Mouse (Mus musculus): ENCODE measurements at regions not wholly inside any gene's neighbourhood (a gene's known extent, or its start where the extent isn't known, plus 50 kb on each side); places are given as distances from the start of the nearest gene placed in this dataset.

GRCm38 (mm10) chr10:53165036-53165435 lies 172.4 kb upstream of the Pln start:
- Histone ChIP-seq H3K9ac (ENCODE audit: low read length) (no peak overlapping the region), H3K36me3 (ENCODE audit: control insufficient read depth, insufficient read depth, low read length) (no peaks in the 10 kb centered on the region), H3K9me3 (replicated peaks; ENCODE audit: control insufficient read depth, low read length) (no peaks in the 10 kb centered on the region), H3K4me2 (ENCODE audit: low read depth, low read length) (no peak overlapping the region), H3K4me1 (ENCODE audit: control insufficient read depth, insufficient read depth, low read length) (no peaks in the 10 kb centered on the region), H3K27me3 (ENCODE audit: control insufficient read depth, insufficient read depth, low read length) (no peaks in the 10 kb centered on the region), H3K27ac (ENCODE audit: low read length) (no peak overlapping the region), H3K4me3 (replicated peaks; ENCODE audit: low read length) (no peak overlapping the region)
- WGBS: 70% methylated on average over 4 of the region's 4 CpGs
- no peak for ATAC-seq (ENCODE audit: insufficient read depth, low FRiP score)

GRCm38 (mm10) chr10:53167767-53168166 lies 169.7 kb upstream of the Pln start:
- Histone ChIP-seq H3K36me3 (ENCODE audit: control insufficient read depth, insufficient read depth, low read length) (no peaks in the 10 kb centered on the region), H3K9me3 (replicated peaks; ENCODE audit: control insufficient read depth, low read length) (no peaks in the 10 kb centered on the region), H3K9ac (ENCODE audit: low read length) (no peak overlapping the region), H3K27me3 (ENCODE audit: control insufficient read depth, insufficient read depth, low read length) (no peaks in the 10 kb centered on the region), H3K4me1 (ENCODE audit: control insufficient read depth, insufficient read depth, low read length) (no peaks in the 10 kb centered on the region), H3K4me3 (replicated peaks; ENCODE audit: low read length) (no peak overlapping the region), H3K27ac (ENCODE audit: low read length) (no peak overlapping the region), H3K4me2 (ENCODE audit: low read depth, low read length) (no peak overlapping the region)
- WGBS: 93% methylated on average over 5 of the region's 5 CpGs
- no peak for ATAC-seq (ENCODE audit: insufficient read depth, low FRiP score)

- Histone ChIP-seq H3K4me2 (ENCODE audit: low read depth, low read length) (no peak overlapping the region), H3K4me3 (replicated peaks; ENCODE audit: low read length) (no peak overlapping the region), H3K9me3 (replicated peaks; ENCODE audit: control insufficient read depth, low read length) (no peaks in the 10 kb centered on the region), H3K27ac (ENCODE audit: low read length) (no peak overlapping the region), H3K27me3 (ENCODE audit: control insufficient read depth, insufficient read depth, low read length) (no peaks in the 10 kb centered on the region), H3K4me1 (ENCODE audit: control insufficient read depth, insufficient read depth, low read length) (no peaks in the 10 kb centered on the region), H3K36me3 (ENCODE audit: control insufficient read depth, insufficient read depth, low read length) (no peaks in the 10 kb centered on the region), H3K9ac (ENCODE audit: low read length) (no peak overlapping the region)
- ATAC-seq (ENCODE audit: insufficient read depth, low FRiP score): no peak
- WGBS: 51% methylated on average over 3 of the region's 3 CpGs
These were observed 163.4 kb upstream of the Pln start for GRCm38 (mm10) chr10:53174038-53174564.

GRCm38 (mm10) chr10:53175946-53176345 lies 161.5 kb upstream of the Pln start:
- ATAC-seq (ENCODE audit: insufficient read depth, low FRiP score): no peak
- 76% methylated on average over 2 of the region's 2 CpGs for WGBS
- no peak overlapping the region for H3K4me3 ChIP-seq (replicated peaks; ENCODE audit: low read length)
- H3K9me3 ChIP-seq (replicated peaks; ENCODE audit: control insufficient read depth, low read length): no peaks in the 10 kb centered on the region
- no peak overlapping the region for H3K27ac ChIP-seq (ENCODE audit: low read length)
- no peaks in the 10 kb centered on the region for H3K27me3 ChIP-seq (ENCODE audit: control insufficient read depth, insufficient read depth, low read length)
- no peaks in the 10 kb centered on the region for H3K36me3 ChIP-seq (ENCODE audit: control insufficient read depth, insufficient read depth, low read length)
- H3K4me1 ChIP-seq (ENCODE audit: control insufficient read depth, insufficient read depth, low read length): peaks cover 2% of the 10 kb centered on the region
- no peak overlapping the region for H3K9ac ChIP-seq (ENCODE audit: low read length)
- H3K4me2 ChIP-seq (ENCODE audit: low read depth, low read length): no peak overlapping the region

- Histone ChIP-seq H3K4me1 (ENCODE audit: control insufficient read depth, insufficient read depth, low read length) (peaks cover 6% of the 10 kb centered on the region), H3K27ac (ENCODE audit: low read length) (no peak overlapping the region), H3K27me3 (ENCODE audit: control insufficient read depth, insufficient read depth, low read length) (no peaks in the 10 kb centered on the region), H3K4me3 (replicated peaks; ENCODE audit: low read length) (no peak overlapping the region), H3K36me3 (ENCODE audit: control insufficient read depth, insufficient read depth, low read length) (no peaks in the 10 kb centered on the region), H3K4me2 (ENCODE audit: low read depth, low read length) (no peak overlapping the region), H3K9ac (ENCODE audit: low read length) (no peak overlapping the region), H3K9me3 (replicated peaks; ENCODE audit: control insufficient read depth, low read length) (no peaks in the 10 kb centered on the region)
- ATAC-seq (ENCODE audit: insufficient read depth, low FRiP score): no peak
- 49% methylated on average over 6 of the region's 6 CpGs for WGBS
These were observed 158.9 kb upstream of the Pln start for GRCm38 (mm10) chr10:53178561-53178960.

- ATAC-seq (ENCODE audit: insufficient read depth, low FRiP score): no peak
- Histone ChIP-seq H3K36me3 (ENCODE audit: control insufficient read depth, insufficient read depth, low read length) (no peaks in the 10 kb centered on the region), H3K4me1 (ENCODE audit: control insufficient read depth, insufficient read depth, low read length) (peaks cover 6% of the 10 kb centered on the region), H3K4me2 (ENCODE audit: low read depth, low read length) (no peak overlapping the region), H3K4me3 (replicated peaks; ENCODE audit: low read length) (no peak overlapping the region), H3K27me3 (ENCODE audit: control insufficient read depth, insufficient read depth, low read length) (no peaks in the 10 kb centered on the region), H3K9ac (ENCODE audit: low read length) (no peak overlapping the region), H3K9me3 (replicated peaks; ENCODE audit: control insufficient read depth, low read length) (no peaks in the 10 kb centered on the region), H3K27ac (ENCODE audit: low read length) (no peak overlapping the region)
- WGBS: 50% methylated on average over 6 of the region's 6 CpGs
These were observed 158.4 kb upstream of the Pln start for GRCm38 (mm10) chr10:53179109-53179508.

- 0 out of 2 replicates have a peak overlapping the region, but pooled peaks have one; percentile 5 for H3K4me2 ChIP-seq (ENCODE audit: low read depth, low read length)
- 21% methylated on average over 11 of the region's 11 CpGs for WGBS
- H3K27ac ChIP-seq (ENCODE audit: low read length): peak overlapping the region; percentile 3; the same call in 1 of the 2 replicates
These were observed 156.7 kb upstream of the Pln start for GRCm38 (mm10) chr10:53180751-53181151.

GRCm38 (mm10) chr10:53181413-53181812 lies 156.1 kb upstream of the Pln start:
- Histone ChIP-seq H3K4me3 (replicated peaks; ENCODE audit: low read length) (no peak overlapping the region), H3K36me3 (ENCODE audit: control insufficient read depth, insufficient read depth, low read length) (no peaks in the 10 kb centered on the region), H3K27me3 (ENCODE audit: control insufficient read depth, insufficient read depth, low read length) (no peaks in the 10 kb centered on the region), H3K9ac (ENCODE audit: low read length) (no peak overlapping the region), H3K27ac (ENCODE audit: low read length) (0 out of 2 replicates have a peak overlapping the region, but pooled peaks have one; percentile 19), H3K4me1 (ENCODE audit: control insufficient read depth, insufficient read depth, low read length) (peaks cover 6% of the 10 kb centered on the region), H3K4me2 (ENCODE audit: low read depth, low read length) (no peak overlapping the region), H3K9me3 (replicated peaks; ENCODE audit: control insufficient read depth, low read length) (no peaks in the 10 kb centered on the region)
- 51% methylated on average over 9 of the region's 9 CpGs for WGBS
- ATAC-seq (ENCODE audit: insufficient read depth, low FRiP score): no peak

More at GRCm38 (mm10) chr10:53180751-53181151, 156.7 kb upstream of the Pln start:
- no peak for ATAC-seq (ENCODE audit: insufficient read depth, low FRiP score)
- Histone ChIP-seq H3K9me3 (replicated peaks; ENCODE audit: control insufficient read depth, low read length) (no peaks in the 10 kb centered on the region), H3K27me3 (ENCODE audit: control insufficient read depth, insufficient read depth, low read length) (no peaks in the 10 kb centered on the region), H3K9ac (ENCODE audit: low read length) (no peak overlapping the region), H3K36me3 (ENCODE audit: control insufficient read depth, insufficient read depth, low read length) (no peaks in the 10 kb centered on the region), H3K4me1 (ENCODE audit: control insufficient read depth, insufficient read depth, low read length) (peaks cover 6% of the 10 kb centered on the region), H3K4me3 (replicated peaks; ENCODE audit: low read length) (no peak overlapping the region)

GRCm38 (mm10) chr10:53208466-53208865 lies 129.0 kb upstream of the Pln start:
- ATAC-seq (ENCODE audit: insufficient read depth, low FRiP score): no peak
- Histone ChIP-seq H3K27ac (ENCODE audit: low read length) (no peak overlapping the region), H3K9me3 (replicated peaks; ENCODE audit: control insufficient read depth, low read length) (no peaks in the 10 kb centered on the region), H3K4me2 (ENCODE audit: low read depth, low read length) (no peak overlapping the region), H3K9ac (ENCODE audit: low read length) (no peak overlapping the region), H3K36me3 (ENCODE audit: control insufficient read depth, insufficient read depth, low read length) (no peaks in the 10 kb centered on the region), H3K27me3 (ENCODE audit: control insufficient read depth, insufficient read depth, low read length) (no peaks in the 10 kb centered on the region), H3K4me1 (ENCODE audit: control insufficient read depth, insufficient read depth, low read length) (no peaks in the 10 kb centered on the region), H3K4me3 (replicated peaks; ENCODE audit: low read length) (no peak overlapping the region)
- WGBS: 85% methylated on average over 3 of the region's 3 CpGs

- no peaks in the 10 kb centered on the region for H3K9me3 ChIP-seq (replicated peaks; ENCODE audit: control insufficient read depth, low read length)
- H3K4me1 ChIP-seq (ENCODE audit: control insufficient read depth, insufficient read depth, low read length): no peaks in the 10 kb centered on the region
- no peak overlapping the region for H3K9ac ChIP-seq (ENCODE audit: low read length)
- H3K4me2 ChIP-seq (ENCODE audit: low read depth, low read length): no peak overlapping the region
- no peaks in the 10 kb centered on the region for H3K36me3 ChIP-seq (ENCODE audit: control insufficient read depth, insufficient read depth, low read length)
- H3K4me3 ChIP-seq (replicated peaks; ENCODE audit: low read length): no peak overlapping the region
- no peak for ATAC-seq (ENCODE audit: insufficient read depth, low FRiP score)
- no peak overlapping the region for H3K27ac ChIP-seq (ENCODE audit: low read length)
- H3K27me3 ChIP-seq (ENCODE audit: control insufficient read depth, insufficient read depth, low read length): no peaks in the 10 kb centered on the region
These were observed 127.6 kb upstream of the Pln start for GRCm38 (mm10) chr10:53209916-53210315.

Data from stomach, embryonic 16.5 days (tissue).